Mouse (Mus musculus): Measurements from ENCODE around the gene Pecr.
A peak's percentile ranks its signal among the peaks of the same experiment; 100 is the strongest.
"Not testable (repeated sequence)": the region's sequence is repeated elsewhere in the genome, so short reads cannot be mapped to it uniquely, and the experiment has no call there.

Pecr gene

GRCm38 (mm10) chr1:72288527-72289150 is 4.5 kb upstream of the Pecr start:
- no peak for DNase-seq (ENCODE audit: inconsistent age in 2 of 2, low spot score in 1 of 2)

DNA sequence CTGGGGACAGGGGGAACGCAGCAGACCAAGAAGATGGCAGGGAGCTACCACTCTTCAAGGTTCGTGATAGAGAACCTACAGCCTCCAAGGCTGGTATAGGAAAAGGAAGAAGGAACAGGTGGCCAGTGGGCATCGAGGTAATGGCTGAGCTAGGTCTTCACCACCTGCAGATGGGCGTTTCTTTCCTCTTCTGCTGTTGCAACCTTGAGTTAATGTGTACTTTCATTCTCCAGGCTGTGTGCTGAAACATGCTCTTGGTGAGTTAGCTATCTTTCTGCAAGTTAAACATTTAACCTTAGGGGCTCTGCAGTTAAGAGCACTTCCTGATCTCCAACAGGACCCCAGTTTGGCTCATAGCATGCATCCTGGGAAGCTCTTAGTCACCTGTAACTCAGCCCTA is 3.8 kb upstream of the Pecr start:
- no peak for DNase-seq (ENCODE audit: inconsistent age in 2 of 2, low spot score in 1 of 2)

- no peak for DNase-seq (ENCODE audit: inconsistent age in 2 of 2, low spot score in 1 of 2)
Observed at GRCm38 (mm10) chr1:72286904-72287303, 2.8 kb upstream of the Pecr start.

DNA sequence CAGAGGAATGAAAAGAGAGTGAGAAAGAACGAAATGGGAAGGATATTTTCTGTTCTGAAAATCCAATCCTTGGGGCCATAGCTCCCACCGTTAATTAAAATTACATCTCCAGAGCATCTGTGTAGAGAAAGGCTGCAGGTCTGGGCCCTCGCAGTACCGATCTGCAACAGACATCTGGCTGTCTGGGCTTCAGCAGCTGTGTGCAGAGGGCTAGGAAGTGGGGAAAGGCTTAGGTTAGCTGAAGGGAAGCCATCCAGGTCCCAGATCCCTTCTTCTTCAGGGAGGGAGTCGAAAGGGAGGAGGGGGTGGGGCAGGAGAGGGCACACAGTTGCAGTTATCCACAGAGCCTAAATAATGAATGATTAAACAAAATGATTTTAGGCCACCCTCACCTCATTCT is 425 bp upstream of the Pecr start:
- DNase-seq (ENCODE audit: inconsistent age in 2 of 2, low spot score in 1 of 2), result no peak

GRCm38 (mm10) chr1:72282604-72283003 is 1.5 kb downstream of the Pecr start:
- DNase-seq (ENCODE audit: inconsistent age in 2 of 2, low spot score in 1 of 2), result peak in 1 of 2 experiments; percentile 43

DNA sequence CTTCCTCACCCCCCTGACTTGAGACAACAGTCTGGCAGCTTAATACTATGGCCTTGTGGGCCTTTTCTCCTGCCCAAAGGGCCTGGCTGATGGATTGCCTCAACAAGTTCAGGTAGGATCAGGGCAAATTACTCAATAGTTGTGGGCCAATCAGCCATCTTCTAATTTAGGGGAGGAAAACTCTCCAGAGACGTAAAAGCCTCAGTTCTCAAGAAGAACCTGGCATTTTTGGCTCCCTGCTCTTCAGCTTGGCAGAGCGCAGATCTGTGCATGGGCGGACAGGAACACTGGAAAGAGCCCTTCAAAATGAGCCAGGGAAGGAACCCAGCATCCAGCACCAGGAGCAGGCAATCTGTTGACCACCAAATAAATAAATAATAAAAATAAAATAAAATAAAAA is 6.0 kb downstream of the Pecr start:
- DNase-seq (ENCODE audit: inconsistent age in 2 of 2, low spot score in 1 of 2), result peak in 1 of 2 experiments; percentile 52

GRCm38 (mm10) chr1:72263099-72263498 is 21.0 kb downstream of the Pecr start:
- DNase-seq (ENCODE audit: inconsistent age in 2 of 2, low spot score in 1 of 2), result no peak

GRCm38 (mm10) chr1:72256381-72257256 is 27.5 kb downstream of the Pecr start:
- peak in 1 of 2 experiments; percentile 37 for DNase-seq (ENCODE audit: inconsistent age in 2 of 2, low spot score in 1 of 2)

DNA sequence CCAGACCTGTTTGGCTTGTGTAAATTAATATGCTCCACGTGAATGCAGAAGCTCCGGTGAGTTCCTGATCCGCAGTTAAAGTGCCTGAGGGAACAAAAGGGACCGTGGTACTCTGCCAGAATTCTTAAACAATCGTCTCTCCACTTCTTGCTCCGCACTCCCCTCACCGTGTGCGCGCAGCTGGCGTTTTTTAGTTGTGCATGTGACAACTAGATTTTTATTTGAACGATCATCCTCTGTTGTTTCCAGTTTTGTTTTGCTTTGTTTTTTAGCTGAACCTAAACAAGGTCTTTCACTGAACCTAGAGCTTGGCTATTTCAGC is 28.3 kb downstream of the Pecr start:
- DNase-seq (ENCODE audit: inconsistent age in 2 of 2, low spot score in 1 of 2), result peak in 1 of 2 experiments; percentile 36

GRCm38 (mm10) chr1:72255062-72255853 is 28.9 kb downstream of the Pecr start:
- DNase-seq (ENCODE audit: inconsistent age in 2 of 2, low spot score in 1 of 2), result peak; percentile 57 to 83

DNA sequence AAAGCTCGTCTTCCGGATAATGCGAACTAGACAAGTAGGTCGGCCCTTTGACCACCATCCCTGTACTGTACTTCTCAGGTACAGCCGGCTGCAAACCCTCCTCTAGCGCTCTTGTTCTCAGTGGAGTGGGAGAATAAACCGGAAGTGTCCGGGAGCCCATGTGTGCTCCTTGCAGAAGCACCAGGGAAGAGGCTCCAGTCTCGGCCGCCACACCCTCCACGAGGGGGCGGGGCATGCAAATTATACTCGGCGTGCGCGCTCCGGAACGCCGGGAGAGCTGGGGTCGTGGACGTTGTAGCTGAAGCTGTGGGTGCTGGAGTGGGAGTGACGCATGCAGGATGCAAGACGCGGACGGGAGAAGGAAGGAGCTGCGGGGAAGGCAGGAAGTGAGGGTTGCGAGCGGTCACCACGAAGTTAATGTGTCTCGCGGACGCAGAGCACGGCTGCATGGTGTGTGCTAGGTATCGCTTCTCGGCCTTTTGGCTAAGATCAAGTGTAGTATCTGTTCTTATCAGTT is 29.5 kb downstream of the Pecr start:
- DNase-seq (ENCODE audit: inconsistent age in 2 of 2, low spot score in 1 of 2), result peak; percentile 92 to 97

DNA sequence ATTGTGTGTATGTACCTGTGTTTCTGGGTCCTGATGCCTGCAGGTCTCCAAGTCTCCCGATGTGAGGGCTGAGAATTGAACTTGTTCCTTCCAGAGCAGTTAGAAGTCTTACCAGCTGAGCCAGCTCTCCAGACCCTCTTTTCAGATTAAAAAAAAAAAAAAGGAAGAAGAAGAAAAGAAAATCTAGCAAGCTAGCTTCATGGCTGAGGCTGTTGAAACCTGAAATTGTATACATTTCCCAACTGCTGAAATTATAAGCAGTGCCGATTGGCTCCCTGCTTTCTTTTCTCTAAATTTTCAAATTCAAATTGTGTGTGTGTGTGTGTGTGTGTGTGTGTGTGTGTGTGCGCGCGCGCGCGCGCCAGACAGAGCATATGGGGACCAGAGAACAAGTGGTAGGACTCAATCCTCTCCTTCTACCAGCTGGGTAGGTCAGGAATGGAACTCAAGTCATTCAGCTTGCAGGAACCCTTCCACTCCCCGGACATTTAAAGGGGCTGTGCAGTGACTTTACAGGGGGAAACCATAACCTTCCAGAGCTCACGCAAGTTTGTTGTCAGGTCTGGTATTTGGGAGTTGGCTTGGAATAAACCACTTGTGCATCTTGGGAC is 30.1 kb downstream of the Pecr start:
- DNase-seq (ENCODE audit: inconsistent age in 2 of 2, low spot score in 1 of 2), result peak in 1 of 2 experiments; percentile 23

DNA sequence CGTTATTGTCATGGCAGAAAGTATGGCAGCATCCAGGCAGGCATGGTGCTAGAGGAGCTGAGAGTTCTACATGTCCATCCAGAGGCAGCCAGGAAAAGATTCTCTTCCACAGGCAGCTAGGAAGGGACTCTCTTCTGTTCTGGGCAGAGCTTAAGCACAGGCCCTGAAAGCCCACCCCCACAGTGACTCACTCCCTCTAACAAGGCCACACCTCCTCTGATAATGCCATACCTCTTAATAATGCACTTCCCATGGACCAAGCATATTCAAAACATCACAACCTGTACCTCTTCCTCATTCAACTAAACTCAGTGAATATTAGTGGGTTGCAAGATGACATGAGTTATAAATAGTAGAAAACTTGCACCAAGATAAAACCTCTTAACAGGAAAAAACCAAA is 32.3 kb downstream of the Pecr start:
- peak in 1 of 2 experiments; percentile 34 for DNase-seq (ENCODE audit: inconsistent age in 2 of 2, low spot score in 1 of 2)

DNA sequence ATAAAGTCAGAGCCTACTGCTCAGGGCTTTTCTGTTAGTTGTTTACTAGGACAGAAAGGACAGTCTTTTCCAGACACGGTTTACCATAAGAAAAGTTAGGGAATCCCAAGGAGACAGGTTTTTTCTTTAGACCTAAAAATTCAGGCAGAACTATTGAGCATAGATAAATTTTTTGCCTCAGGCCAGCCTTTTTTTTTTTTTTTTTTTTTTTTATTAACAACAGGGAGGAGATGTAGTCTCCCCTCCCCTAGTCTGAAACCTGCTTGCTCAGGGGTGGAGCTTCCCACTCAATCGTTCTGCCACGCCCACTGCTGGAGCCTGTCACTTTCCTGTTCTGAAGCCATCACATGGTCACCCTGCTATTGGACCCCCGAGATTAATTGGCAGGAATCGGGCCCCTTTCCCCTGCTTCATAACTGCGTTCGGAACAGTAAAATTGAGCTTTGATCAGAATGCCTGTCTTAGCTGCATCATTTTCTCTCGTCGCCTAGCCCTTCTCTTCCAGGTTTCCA is 35.8 kb downstream of the Pecr start:
- DNase-seq (ENCODE audit: inconsistent age in 2 of 2, low spot score in 1 of 2), result not testable (repeated sequence)

- DNase-seq (ENCODE audit: inconsistent age in 2 of 2, low spot score in 1 of 2), result no peak
Observed at GRCm38 (mm10) chr1:72244317-72245036, 39.6 kb downstream of the Pecr start.

- peak; percentile 97 to 99 for DNase-seq (ENCODE audit: inconsistent age in 2 of 2, low spot score in 1 of 2)
Observed at GRCm38 (mm10) chr1:72243656-72244316, 40.3 kb downstream of the Pecr start.

DNA sequence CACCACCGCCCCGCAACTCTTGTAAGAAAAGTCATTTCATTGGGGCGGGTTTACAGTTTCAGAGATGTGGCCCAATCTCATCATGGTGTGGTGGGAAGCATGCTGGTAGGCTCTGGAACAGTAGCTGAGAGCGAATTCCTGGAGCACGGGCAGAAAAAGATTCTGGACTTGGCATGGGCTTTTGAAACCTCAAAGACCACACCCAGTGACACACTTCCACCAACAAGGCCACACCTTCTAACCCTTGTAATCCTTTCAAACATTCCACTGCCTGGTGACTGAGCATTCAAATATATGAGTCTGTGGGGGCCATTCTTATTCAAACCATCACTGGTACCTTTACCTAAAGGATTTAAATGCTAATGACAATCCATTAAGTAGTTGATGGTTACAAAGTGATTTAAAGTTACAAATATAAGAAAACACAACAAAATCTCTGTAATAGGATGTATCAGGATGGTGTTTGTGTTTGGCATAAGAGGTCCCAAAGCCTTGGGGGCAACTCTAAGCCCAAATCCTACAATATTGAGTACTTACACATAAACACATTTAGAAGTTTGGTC is 41.5 kb downstream of the Pecr start:
- no peak for DNase-seq (ENCODE audit: inconsistent age in 2 of 2, low spot score in 1 of 2)

- not testable (repeated sequence) for DNase-seq (ENCODE audit: inconsistent age in 2 of 2, low spot score in 1 of 2)
Observed at GRCm38 (mm10) chr1:72239113-72239512, 45.0 kb downstream of the Pecr start.

DNA sequence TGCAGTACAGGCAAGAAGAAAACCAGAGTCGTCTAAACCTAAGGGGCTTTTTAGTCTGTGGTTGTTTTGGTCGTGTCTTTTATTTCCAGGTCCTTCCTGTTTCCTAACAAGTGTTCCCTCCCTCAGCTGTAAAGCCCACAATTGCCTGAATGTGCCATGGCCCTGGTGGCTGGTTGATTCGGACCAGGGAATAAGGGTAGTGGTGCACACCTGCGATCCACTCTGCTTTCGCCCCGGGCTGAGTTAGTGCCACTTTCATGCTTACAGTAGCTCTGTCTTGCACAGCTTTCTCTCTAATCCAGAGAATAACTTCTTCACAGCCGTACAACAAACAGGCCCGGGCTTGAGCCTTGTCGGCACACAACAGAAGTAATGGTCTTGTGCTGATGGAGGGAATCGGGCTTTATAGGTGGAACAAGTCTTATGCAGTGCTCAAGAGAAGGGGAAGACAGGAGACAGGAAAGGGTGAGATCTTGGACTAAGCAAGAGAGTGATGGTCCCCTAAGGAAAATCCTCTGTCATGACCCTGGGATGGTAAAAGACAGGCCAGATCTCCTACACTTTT is 46.0 kb downstream of the Pecr start:
- peak in 1 of 2 experiments; percentile 26 for DNase-seq (ENCODE audit: inconsistent age in 2 of 2, low spot score in 1 of 2)
